Mouse (Mus musculus): ENCODE data around the gene Batf.
"Not testable (repeated sequence)": the region's sequence is repeated elsewhere in the genome, so short reads cannot be mapped to it uniquely, and the experiment has no call there.

The Batf gene

GRCm38 (mm10) chr12:85686466-85687216, at the start of gene Batf:
TSS of gene Batf (plus strand) at chr12:85686669.
- no peak for DNase-seq (ENCODE audit: extremely low read depth, low read depth)

DNA sequence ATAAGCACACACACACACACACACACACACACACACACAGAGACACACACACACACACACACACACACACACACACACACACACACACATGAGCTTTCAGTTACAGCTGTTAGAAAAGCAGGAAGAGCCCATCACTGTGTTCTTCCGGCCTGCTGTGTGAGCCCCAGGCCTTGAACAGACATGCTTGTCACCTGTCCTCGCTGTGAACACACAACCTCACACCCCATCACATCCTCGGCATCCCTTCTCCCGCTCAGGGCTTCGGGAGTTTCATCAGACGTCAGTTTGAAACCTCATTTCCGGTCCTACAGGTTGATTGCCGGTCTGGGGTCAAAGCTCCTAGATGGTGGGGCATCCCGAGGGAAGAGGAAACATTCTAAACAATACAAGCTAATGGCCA, 48.5 kb upstream of the Batf start:
- no peak for DNase-seq (ENCODE audit: extremely low read depth, low read depth)

GRCm38 (mm10) chr12:85638541-85639325, 47.7 kb upstream of the Batf start:
- DNase-seq (ENCODE audit: extremely low read depth, low read depth): no peak

DNA sequence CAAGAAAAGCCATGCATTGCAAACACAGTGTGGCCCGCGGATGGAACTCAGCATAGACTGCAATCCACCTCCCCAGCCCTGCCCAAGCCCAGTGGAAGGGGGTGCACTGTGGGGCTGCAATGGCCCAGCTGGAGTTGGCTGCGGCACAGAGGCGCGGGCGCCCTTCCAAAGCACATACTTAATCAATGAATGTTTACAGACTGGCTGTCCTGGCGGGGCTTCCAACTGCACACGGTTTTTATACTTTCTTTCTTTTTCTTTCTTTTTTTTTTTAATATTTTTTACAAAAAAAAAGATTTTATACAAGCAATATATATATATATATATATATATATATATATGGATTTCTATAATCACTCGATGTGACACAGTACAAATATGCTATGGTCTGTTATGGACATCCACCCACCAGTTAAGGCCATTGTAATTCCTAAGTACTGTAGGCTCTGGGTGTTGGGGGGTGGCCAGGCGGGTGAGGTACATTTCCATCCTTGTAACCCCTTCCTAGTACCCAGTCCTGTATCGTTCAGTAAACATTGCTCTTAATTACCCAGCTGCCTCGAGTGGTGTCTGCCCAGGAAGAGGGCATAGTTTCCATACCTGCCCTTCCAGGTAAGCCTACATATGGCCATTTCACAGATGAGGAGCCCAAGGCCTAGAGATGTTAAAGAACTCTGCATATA, 47.0 kb upstream of the Batf start:
- DNase-seq (ENCODE audit: extremely low read depth, low read depth): no peak

- peak; percentile 48 for DNase-seq (ENCODE audit: extremely low read depth, low read depth)
Measured at GRCm38 (mm10) chr12:85640852-85641563, 45.5 kb upstream of the Batf start.

GRCm38 (mm10) chr12:85641564-85641931, 44.9 kb upstream of the Batf start:
- DNase-seq (ENCODE audit: extremely low read depth, low read depth): no peak

DNA sequence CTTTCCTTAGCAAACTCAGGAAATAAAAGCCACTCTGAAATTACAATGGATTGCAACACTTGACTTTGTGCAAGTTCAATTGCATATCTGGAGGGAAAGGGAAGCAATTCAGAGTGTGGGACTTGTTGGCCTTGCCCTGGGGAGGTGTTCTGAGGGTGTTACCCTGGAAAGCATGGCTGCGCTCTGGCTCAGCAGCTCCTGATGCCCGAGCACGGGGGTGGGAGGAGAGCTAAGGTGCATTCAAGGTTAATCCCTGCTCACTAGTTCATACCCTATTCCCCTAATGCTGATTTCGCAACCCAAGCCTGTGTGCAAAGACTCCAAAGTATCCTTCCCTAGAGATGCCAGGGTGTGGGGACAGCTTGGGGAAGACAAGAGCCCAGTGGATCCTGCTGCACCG, 42.7 kb upstream of the Batf start:
- no peak for DNase-seq (ENCODE audit: extremely low read depth, low read depth)

- DNase-seq (ENCODE audit: extremely low read depth, low read depth): no peak
Measured at GRCm38 (mm10) chr12:85645664-85646063, 40.8 kb upstream of the Batf start.

GRCm38 (mm10) chr12:85647346-85647745, 39.1 kb upstream of the Batf start:
- DNase-seq (ENCODE audit: extremely low read depth, low read depth): no peak

DNA sequence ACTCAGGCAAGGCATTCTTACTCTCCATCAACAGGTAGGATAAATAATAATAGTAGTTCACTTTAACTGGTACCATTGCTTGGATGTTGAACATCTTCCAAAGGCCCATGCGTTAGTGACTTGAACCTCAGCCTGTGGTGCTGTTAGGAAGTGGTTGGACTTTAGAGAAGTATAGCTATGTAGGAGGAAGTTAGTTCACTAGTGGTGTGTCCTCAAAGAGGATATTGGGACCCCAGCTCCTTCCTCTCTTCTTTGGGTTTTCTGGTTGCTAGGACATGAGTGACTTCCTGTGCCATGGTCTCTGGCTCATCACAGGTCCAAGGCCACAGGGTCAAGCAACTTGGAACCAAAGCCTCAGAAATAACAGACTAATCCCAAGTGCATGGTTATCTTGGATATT, 38.5 kb upstream of the Batf start:
- no peak for DNase-seq (ENCODE audit: extremely low read depth, low read depth)

- peak; percentile 45 for DNase-seq (ENCODE audit: extremely low read depth, low read depth)
Measured at GRCm38 (mm10) chr12:85659319-85659718, 27.1 kb upstream of the Batf start.

- DNase-seq (ENCODE audit: extremely low read depth, low read depth): no peak
Measured at GRCm38 (mm10) chr12:85660855-85661254, 25.6 kb upstream of the Batf start.

- not testable (repeated sequence) for DNase-seq (ENCODE audit: extremely low read depth, low read depth)
Measured at GRCm38 (mm10) chr12:85662232-85662631, 24.2 kb upstream of the Batf start.

DNA sequence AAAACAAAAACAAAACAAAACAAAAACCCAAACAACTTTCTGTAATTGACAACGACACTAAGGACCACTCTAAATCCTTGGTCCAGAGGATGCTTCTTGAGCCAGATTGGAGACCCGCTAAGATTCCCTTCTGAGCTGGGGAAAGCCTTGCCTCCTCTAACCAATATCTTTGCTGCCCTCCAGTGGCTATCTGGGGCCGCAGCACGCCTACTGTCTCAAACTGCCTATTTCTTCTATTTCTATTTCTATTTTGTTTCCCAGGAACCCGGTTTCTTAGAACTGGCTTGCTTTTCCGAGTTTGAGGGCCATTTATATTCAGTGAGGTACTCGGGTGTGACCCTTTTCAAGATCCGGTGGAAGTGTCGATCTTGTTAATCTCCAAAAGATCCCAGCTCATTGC, 23.6 kb upstream of the Batf start:
- DNase-seq (ENCODE audit: extremely low read depth, low read depth): peak; percentile 36

DNA sequence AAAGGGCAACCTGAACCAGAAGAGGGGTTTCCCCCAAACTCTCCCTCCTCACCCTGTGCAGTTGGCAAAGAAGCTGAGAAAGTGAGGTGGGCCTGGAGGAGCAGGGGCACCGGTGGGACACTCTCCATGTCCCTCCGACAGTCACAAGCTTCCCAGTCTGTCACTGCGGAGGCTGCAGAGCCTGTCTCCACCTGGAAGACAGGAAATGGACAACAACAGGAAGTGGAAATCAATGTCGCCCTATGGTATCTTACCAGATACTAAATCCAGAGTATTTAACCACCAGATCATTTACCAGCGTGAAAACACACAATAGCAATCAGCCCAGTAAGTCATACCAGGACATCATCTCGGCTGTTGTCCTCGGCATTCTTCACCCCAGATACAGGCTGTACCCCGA, 20.4 kb upstream of the Batf start:
- DNase-seq (ENCODE audit: extremely low read depth, low read depth): no peak

DNA sequence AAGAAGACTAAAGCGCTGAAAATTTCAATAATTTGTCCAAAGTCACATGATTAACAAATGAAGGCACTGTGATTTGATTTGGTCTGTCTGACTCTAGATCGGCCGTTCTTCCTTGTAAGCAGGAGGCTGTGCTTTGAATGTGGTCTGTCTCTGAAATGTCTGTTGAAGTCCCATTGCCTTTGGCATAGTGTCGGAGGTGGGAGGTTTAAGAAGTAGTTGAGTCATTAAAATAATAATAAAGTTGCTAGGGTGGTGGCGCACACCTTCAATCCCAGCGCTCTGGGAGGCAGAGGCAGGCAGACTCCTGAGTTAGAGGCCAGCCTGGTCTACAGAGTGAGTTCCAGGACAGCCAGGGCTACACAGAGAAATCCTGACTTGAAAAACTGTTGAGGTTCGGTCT, 19.4 kb upstream of the Batf start:
- no peak for DNase-seq (ENCODE audit: extremely low read depth, low read depth)

DNA sequence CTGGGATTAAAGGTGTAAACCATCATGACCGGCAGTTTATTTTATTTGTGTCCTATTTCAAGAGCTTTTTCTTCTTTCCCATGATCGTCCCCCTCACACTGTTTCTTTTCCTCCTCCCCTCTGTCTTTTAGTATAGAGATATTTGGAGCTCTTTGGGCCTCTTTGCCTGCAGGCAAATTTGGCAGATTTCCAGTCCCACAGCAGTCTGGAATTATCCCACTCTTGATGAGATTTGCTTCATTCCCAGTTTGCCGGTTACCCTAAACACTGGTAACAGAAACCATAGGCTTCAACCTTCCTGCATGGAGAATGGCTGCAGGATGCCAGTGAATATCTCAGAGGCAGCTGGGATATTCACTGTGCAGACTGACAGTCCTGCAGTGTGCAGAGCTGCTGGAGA, 17.8 kb upstream of the Batf start:
- no peak for DNase-seq (ENCODE audit: extremely low read depth, low read depth)

DNA sequence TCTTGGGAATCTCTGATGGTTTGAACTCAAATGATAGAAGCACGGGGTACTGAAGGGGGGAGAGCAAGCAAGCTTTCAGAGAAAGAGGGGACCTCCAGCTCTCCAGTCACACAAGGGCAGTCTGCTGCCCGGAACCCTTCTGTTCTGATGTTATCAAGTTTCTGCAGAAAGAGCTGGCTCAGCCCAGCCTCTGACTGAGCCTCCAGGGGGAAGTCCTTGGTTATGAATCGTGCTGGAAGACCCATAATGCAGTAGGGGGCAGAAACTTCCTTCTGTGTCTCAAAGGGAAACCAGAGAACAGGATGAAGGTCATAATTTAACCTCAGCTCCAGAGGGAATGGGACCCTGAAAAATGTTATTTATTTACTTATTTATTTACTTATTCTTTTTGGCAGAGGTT, 16.4 kb upstream of the Batf start:
- DNase-seq (ENCODE audit: extremely low read depth, low read depth): peak; percentile 25

GRCm38 (mm10) chr12:85673914-85674313, 12.6 kb upstream of the Batf start:
- DNase-seq (ENCODE audit: extremely low read depth, low read depth): no peak

DNA sequence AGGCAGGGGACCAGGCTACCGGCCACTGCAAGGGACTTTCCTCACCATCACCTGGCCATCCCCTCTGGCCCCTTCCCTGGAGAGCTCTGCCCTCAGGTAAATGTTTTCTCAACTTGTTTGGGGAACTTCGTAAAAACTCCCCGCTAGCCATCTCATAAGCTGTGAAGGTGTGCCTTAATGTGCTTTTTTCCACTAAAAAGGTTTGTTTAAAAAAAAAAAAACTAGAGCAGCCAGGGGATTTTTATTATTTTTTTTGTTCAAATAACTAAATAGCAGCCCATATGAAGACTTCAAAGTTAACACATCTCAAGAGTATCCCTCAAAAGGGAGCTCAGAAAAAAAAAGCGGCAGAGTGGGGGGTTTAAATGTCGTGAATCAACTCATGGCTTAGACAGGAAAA, 7.4 kb upstream of the Batf start:
- DNase-seq (ENCODE audit: extremely low read depth, low read depth): no peak

DNA sequence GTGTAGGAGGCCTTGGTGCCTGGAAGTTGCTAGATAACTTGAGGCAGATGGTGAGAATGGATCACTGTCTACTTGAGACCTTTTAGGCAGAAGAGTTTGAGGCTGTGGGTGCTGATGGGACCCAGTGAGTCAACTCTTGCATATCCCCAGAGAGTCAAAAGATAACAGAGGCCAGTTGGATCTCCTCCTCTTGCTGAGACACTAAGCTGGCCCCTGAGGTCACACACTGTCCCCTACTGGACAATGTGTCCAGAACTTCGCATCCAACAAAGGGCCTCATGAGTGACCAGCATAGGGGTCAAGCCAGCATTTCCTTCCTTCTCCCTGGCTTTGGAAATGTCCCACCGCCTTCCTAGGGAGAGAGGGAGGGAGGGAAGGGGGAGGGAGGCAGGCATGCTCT, 6.7 kb upstream of the Batf start:
- no peak for DNase-seq (ENCODE audit: extremely low read depth, low read depth)

- DNase-seq (ENCODE audit: extremely low read depth, low read depth): no peak
Measured at GRCm38 (mm10) chr12:85682328-85682727, 4.1 kb upstream of the Batf start.
